Mouse (Mus musculus): ENCODE measurements around the gene Ccdc171. TPM values are rescaled to one million over a fixed set of nuclear protein-coding genes. Genes with fewer than 3 reads are reported as not detected.
A peak's percentile ranks its signal among the peaks of the same experiment; 100 is the strongest.
"Not testable (repeated sequence)": the region's sequence is repeated elsewhere in the genome, so short reads cannot be mapped to it uniquely, and the experiment has no call there.

Ccdc171 gene
- polyA plus RNA-seq, 1 experiment from 2014 or later: 3.3 TPM

DNA sequence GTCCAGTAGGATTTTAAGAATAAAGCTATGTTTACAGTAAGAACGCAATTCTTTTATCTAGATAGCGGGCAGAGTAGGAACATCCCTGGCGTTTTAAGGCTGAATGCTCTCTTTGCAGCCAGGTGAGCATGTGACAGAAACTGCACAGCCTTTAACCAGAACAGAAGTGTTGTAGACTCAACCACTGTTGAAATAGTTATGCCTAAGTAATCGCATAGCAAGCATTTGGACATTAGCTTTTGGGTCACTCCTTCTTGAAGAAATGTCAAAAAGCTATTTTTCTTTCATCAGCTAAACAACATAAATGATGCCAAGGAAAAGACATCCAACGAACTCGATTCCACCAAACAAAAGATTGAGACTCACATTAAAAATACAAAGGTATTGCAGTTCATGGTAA lies 131.7 kb downstream of the Ccdc171 start:
- peak overlapping the region; percentile 36 for H3K9ac ChIP-seq (ENCODE audit: low read depth, low read length)
- H3K27ac ChIP-seq (ENCODE audit: low read depth, low read length): peak overlapping the region; percentile 42
- no peak; the same call in 1 of the 2 replicates for ATAC-seq
- no peaks in the 10 kb centered on the region for H3K9me3 ChIP-seq (ENCODE audit: control insufficient read depth, low read length)
- peak overlapping the region; percentile 15 for H3K4me3 ChIP-seq (ENCODE audit: low read length)
- no peaks in the 10 kb centered on the region for H3K27me3 ChIP-seq (replicated peaks; ENCODE audit: control insufficient read depth, insufficient read depth, low read length)
- peak overlapping the region; percentile 55 for H3K4me2 ChIP-seq (ENCODE audit: low read length)
- peaks cover 6% of the 10 kb centered on the region for H3K4me1 ChIP-seq (ENCODE audit: control insufficient read depth, insufficient read depth, low read depth, low read length)
- no peaks in the 10 kb centered on the region for H3K36me3 ChIP-seq (ENCODE audit: control insufficient read depth, insufficient read depth, low read length)
- 21% methylated on average over 6 of the region's 6 CpGs for WGBS

DNA sequence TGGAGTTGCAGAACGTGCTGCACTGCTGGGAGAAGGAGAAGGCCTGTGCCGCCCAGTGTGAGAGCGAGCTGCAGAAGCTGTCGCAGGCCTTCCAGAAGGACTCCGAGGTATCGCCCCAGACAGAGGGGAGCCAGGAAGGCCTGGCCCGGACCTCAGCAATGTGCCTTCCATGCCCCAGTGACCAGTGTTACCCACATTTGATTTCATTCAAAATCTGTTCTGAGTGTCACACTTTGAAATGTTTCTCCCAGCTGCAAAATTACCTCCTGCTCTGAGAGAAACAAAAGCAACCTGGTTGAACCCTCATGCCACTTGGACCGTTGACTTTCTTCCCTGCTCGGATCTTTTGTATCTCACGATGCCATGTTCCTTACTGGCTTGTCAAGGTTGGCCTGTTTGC lies 133.1 kb downstream of the Ccdc171 start:
- Histone ChIP-seq H3K4me3 (ENCODE audit: low read length) (no peak overlapping the region), H3K4me1 (ENCODE audit: control insufficient read depth, insufficient read depth, low read depth, low read length) (peaks cover 6% of the 10 kb centered on the region), H3K27me3 (replicated peaks; ENCODE audit: control insufficient read depth, insufficient read depth, low read length) (no peaks in the 10 kb centered on the region), H3K4me2 (ENCODE audit: low read length) (no peak overlapping the region), H3K9ac (ENCODE audit: low read depth, low read length) (no peak overlapping the region), H3K36me3 (ENCODE audit: control insufficient read depth, insufficient read depth, low read length) (no peaks in the 10 kb centered on the region), H3K27ac (ENCODE audit: low read depth, low read length) (no peak overlapping the region), H3K9me3 (ENCODE audit: control insufficient read depth, low read length) (no peaks in the 10 kb centered on the region)
- WGBS: 71% methylated on average over 10 of the region's 10 CpGs
- no peak for ATAC-seq

DNA sequence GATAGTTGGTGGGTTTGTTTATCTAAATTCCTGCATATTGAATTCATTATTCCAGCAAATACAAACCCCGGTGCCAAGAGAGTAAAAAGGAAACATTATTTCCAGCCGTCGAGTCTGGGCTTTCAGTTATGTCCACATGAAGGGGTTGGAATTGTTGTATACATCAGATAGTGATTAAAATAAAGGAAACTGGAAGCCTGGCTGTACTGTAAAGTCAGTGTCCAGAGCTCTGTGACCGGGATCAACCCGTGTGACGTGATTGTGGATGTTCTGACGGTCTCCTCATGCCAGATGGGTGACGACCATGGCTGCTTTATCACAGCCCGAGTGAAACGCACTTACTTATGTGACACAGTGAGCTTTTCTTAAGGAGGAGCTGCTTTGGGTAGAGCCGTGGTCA lies 134.1 kb downstream of the Ccdc171 start:
- Histone ChIP-seq H3K4me1 (ENCODE audit: control insufficient read depth, insufficient read depth, low read depth, low read length) (peaks cover 6% of the 10 kb centered on the region), H3K4me2 (ENCODE audit: low read length) (no peak overlapping the region), H3K9ac (ENCODE audit: low read depth, low read length) (no peak overlapping the region), H3K27me3 (replicated peaks; ENCODE audit: control insufficient read depth, insufficient read depth, low read length) (no peaks in the 10 kb centered on the region), H3K27ac (ENCODE audit: low read depth, low read length) (no peak overlapping the region), H3K4me3 (ENCODE audit: low read length) (no peak overlapping the region), H3K9me3 (ENCODE audit: control insufficient read depth, low read length) (no peaks in the 10 kb centered on the region), H3K36me3 (ENCODE audit: control insufficient read depth, insufficient read depth, low read length) (no peaks in the 10 kb centered on the region)
- no peak for ATAC-seq
- 67% methylated on average over 11 of the region's 11 CpGs for WGBS

DNA sequence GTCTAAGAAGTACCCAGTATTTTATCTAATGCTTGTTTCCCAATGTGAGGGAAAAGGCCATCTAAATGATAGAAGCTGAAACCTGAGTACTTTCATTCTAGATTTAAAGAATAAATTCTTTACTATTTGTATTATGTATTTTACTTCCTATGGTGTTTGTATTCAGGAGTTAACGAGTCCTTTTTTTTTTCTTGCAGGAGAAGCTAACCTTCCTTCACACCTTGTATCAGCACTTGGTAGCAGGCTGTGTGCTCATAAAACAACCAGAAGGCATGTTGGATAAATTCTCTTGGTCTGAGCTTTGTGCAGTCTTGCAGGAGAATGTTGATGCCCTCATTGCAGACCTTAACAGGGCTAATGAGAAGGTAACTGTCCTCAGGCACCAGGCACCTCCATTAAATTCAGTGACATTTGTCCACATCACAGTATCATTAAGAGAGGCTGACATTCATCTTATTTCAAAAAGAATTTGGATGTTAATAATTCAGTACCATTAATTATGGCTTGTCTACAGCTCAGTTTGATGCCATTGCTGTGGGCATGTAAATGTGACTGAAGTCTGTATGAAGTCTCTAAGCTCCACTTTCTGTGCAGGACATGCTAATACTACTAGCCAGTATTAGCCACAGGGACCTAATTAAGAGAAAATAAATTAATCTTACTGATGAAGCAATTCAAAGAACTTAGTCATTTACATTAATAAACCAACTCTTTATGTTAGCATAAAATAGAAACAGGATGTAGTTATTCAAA lies 136.3 kb downstream of the Ccdc171 start:
- H3K4me3 ChIP-seq (ENCODE audit: low read length): no peak overlapping the region
- WGBS: 89% methylated on average over 1 of the region's 1 CpGs
- no peaks in the 10 kb centered on the region for H3K36me3 ChIP-seq (ENCODE audit: control insufficient read depth, insufficient read depth, low read length)
- H3K27ac ChIP-seq (ENCODE audit: low read depth, low read length): no peak overlapping the region
- H3K27me3 ChIP-seq (replicated peaks; ENCODE audit: control insufficient read depth, insufficient read depth, low read length): no peaks in the 10 kb centered on the region
- ATAC-seq: no peak
- H3K4me2 ChIP-seq (ENCODE audit: low read length): no peak overlapping the region
- peaks cover 3% of the 10 kb centered on the region for H3K4me1 ChIP-seq (ENCODE audit: control insufficient read depth, insufficient read depth, low read depth, low read length)
- H3K9me3 ChIP-seq (ENCODE audit: control insufficient read depth, low read length): peaks cover 2% of the 10 kb centered on the region; the same call in 1 of the 2 replicates
- no peak overlapping the region for H3K9ac ChIP-seq (ENCODE audit: low read depth, low read length)

DNA sequence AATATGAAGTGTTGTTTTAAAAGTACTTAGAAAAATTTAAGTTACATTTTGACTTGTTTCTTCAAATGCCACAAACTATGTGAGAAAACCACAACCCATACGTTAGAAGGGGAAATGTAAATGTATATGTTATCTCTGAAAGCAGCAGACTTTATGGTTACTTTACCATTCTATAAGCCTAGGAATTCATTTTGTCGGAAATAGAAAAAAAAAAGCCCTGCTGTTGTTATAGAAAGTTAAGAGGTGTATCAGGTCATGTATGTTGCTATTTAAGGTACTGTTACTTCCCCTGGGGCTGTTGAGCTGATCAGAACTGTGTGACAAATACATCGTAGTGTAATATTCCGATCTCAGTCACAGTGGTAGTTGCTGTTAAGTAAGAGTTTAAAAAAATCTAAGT lies 137.0 kb downstream of the Ccdc171 start:
- WGBS: 87% methylated on average over 4 of the region's 4 CpGs
- no peak overlapping the region for H3K27ac ChIP-seq (ENCODE audit: low read depth, low read length)
- no peak overlapping the region for H3K4me3 ChIP-seq (ENCODE audit: low read length)
- ATAC-seq: no peak
- no peaks in the 10 kb centered on the region for H3K4me1 ChIP-seq (ENCODE audit: control insufficient read depth, insufficient read depth, low read depth, low read length)
- no peaks in the 10 kb centered on the region for H3K27me3 ChIP-seq (replicated peaks; ENCODE audit: control insufficient read depth, insufficient read depth, low read length)
- H3K9ac ChIP-seq (ENCODE audit: low read depth, low read length): no peak overlapping the region
- no peaks in the 10 kb centered on the region for H3K36me3 ChIP-seq (ENCODE audit: control insufficient read depth, insufficient read depth, low read length)
- peaks cover 2% of the 10 kb centered on the region; the same call in 1 of the 2 replicates for H3K9me3 ChIP-seq (ENCODE audit: control insufficient read depth, low read length)
- no peak overlapping the region for H3K4me2 ChIP-seq (ENCODE audit: low read length)

DNA sequence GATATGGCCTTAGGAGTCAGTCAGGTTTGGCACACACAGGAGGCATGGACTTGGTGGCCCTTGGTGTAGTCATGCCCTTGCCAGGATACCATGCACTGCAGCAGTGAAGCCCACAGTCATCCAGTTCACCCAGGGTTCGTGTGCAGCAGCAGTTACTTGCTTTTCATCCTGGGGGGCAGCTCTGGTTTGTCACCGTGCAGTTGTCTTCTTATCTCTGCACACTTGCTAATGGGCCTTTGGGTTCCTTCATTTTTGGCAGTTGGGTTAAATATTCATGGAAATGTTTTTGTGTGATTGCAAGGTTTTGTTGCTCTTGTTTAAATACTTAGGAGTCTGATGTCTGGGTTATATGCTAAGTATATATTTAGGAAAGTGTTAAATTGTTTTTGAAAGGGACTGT lies 144.2 kb downstream of the Ccdc171 start:
- no peaks in the 10 kb centered on the region for H3K27me3 ChIP-seq (replicated peaks; ENCODE audit: control insufficient read depth, insufficient read depth, low read length)
- 75% methylated on average over 2 of the region's 2 CpGs for WGBS
- no peak for ATAC-seq
- H3K9me3 ChIP-seq (ENCODE audit: control insufficient read depth, low read length): peaks cover 2% of the 10 kb centered on the region; the same call in 1 of the 2 replicates
- H3K36me3 ChIP-seq (ENCODE audit: control insufficient read depth, insufficient read depth, low read length): no peaks in the 10 kb centered on the region
- H3K4me1 ChIP-seq (ENCODE audit: control insufficient read depth, insufficient read depth, low read depth, low read length): no peaks in the 10 kb centered on the region
- no peak overlapping the region for H3K4me2 ChIP-seq (ENCODE audit: low read length)
- no peak overlapping the region for H3K27ac ChIP-seq (ENCODE audit: low read depth, low read length)
- H3K4me3 ChIP-seq (ENCODE audit: low read length): no peak overlapping the region
- H3K9ac ChIP-seq (ENCODE audit: low read depth, low read length): no peak overlapping the region

DNA sequence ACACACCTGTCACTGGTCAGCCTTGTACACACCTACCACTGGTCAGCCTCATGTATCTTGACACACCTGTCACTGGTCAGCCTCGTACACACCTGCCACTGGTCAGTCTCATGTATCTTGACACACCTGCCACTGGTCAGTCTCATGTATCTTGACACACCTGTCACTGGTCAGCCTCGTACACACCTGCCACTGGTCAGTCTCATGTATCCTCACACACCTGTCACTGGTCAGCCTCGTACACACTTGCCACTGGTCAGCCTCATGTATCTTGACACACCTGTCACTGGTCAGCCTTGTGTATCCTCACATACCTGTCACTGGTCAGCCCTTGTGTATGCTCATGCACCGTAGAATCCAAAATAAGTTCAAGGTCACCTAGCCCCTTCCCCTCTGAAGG lies 150.0 kb downstream of the Ccdc171 start:
- not testable (repeated sequence) for H3K36me3 ChIP-seq (ENCODE audit: control insufficient read depth, insufficient read depth, low read length); H3K4me1 ChIP-seq (ENCODE audit: control insufficient read depth, insufficient read depth, low read depth, low read length); H3K27me3 ChIP-seq (replicated peaks; ENCODE audit: control insufficient read depth, insufficient read depth, low read length); ATAC-seq; H3K27ac ChIP-seq (ENCODE audit: low read depth, low read length); H3K4me3 ChIP-seq (ENCODE audit: low read length); H3K9ac ChIP-seq (ENCODE audit: low read depth, low read length); H3K4me2 ChIP-seq (ENCODE audit: low read length); H3K9me3 ChIP-seq (ENCODE audit: control insufficient read depth, low read length)
- 94% methylated on average over 4 of the region's 4 CpGs for WGBS

DNA sequence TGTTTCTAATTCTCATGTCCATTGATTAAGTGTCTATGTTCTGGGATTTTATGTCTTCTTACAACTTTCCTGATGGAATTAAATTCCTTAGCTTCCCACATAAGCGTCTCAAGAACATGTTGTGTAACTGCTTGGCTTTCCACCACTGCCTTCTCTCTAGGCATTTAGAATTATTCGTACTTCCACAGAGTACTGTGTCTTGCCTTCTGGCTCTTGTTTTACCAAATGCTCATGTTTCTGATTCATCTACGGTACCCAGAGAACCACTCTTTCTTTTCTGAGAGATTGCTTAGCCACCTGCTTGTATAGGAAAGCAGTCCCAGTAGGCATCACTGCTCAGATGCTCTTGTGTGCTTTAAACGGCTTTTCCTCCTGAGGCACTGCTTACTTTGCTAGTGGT lies 151.1 kb downstream of the Ccdc171 start:
- Histone ChIP-seq H3K36me3 (ENCODE audit: control insufficient read depth, insufficient read depth, low read length) (no peaks in the 10 kb centered on the region), H3K4me2 (ENCODE audit: low read length) (no peak overlapping the region), H3K9ac (ENCODE audit: low read depth, low read length) (no peak overlapping the region), H3K4me3 (ENCODE audit: low read length) (no peak overlapping the region), H3K4me1 (ENCODE audit: control insufficient read depth, insufficient read depth, low read depth, low read length) (no peaks in the 10 kb centered on the region), H3K9me3 (ENCODE audit: control insufficient read depth, low read length) (0 out of 2 replicates have a peak, but pooled peaks cover 2% of the 10 kb centered on the region), H3K27me3 (replicated peaks; ENCODE audit: control insufficient read depth, insufficient read depth, low read length) (no peaks in the 10 kb centered on the region), H3K27ac (ENCODE audit: low read depth, low read length) (no peak overlapping the region)
- WGBS: 79% methylated on average over 4 of the region's 4 CpGs
- no peak for ATAC-seq

DNA sequence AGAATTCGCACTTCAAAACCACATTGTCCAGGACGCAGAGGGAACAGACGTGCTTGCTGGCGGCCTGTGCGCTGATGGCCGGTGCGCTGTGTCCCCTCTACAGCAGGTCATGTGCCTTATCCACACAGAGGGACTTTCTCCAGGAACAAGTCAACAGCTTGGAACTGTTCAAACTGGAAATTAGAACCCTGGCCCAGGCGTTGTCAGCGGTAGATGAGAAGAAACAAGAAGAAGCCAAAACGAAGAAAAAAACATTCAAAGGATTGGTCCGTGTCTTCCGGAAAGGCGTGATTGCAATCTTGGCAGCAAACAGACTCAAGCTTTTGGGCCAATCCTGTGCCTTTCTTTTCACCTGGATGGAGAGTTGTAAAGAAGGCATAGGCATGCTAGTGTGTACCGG lies 155.7 kb downstream of the Ccdc171 start:
- ATAC-seq: no peak
- Histone ChIP-seq H3K27me3 (replicated peaks; ENCODE audit: control insufficient read depth, insufficient read depth, low read length) (no peaks in the 10 kb centered on the region), H3K4me3 (ENCODE audit: low read length) (no peak overlapping the region), H3K4me1 (ENCODE audit: control insufficient read depth, insufficient read depth, low read depth, low read length) (no peaks in the 10 kb centered on the region), H3K36me3 (ENCODE audit: control insufficient read depth, insufficient read depth, low read length) (no peaks in the 10 kb centered on the region), H3K4me2 (ENCODE audit: low read length) (no peak overlapping the region), H3K9me3 (ENCODE audit: control insufficient read depth, low read length) (no peaks in the 10 kb centered on the region), H3K9ac (ENCODE audit: low read depth, low read length) (no peak overlapping the region), H3K27ac (ENCODE audit: low read depth, low read length) (no peak overlapping the region)
- 95% methylated on average over 14 of the region's 14 CpGs for WGBS

All from hindbrain, embryonic 16.5 days (tissue).